Mouse (Mus musculus) embryonic fibroblast, embryonic 13.5 days (primary cell): ENCODE results near the gene Ccdc183. TPM values are rescaled to one million over a fixed set of nuclear protein-coding genes. Genes with fewer than 3 reads are reported as not detected.

Experiments
- H3K27ac ChIP-seq: 2 replicates; pipeline ENCODE4 v1.5.1; 2012; ENCODE audit warnings: low read length, control low read depth, inconsistent platforms; ENCODE audit not compliant: insufficient read depth
- H3K4me1 ChIP-seq: 2 replicates; pipeline ENCODE4 v1.6.1; 2011; ENCODE audit warnings: low read length; ENCODE audit not compliant: control insufficient read depth, insufficient read depth
- H3K4me3 ChIP-seq: 2 replicates; pipeline ENCODE4 v1.5.1; 2011; ENCODE audit warnings: mild to moderate bottlenecking, control low read depth, low read length; ENCODE audit not compliant: insufficient read depth
- CTCF ChIP-seq: IDR thresholded peaks from 2 replicates; pipeline ENCODE4 v1.5.1; 2011; ENCODE audit warnings: mild to moderate bottlenecking, control low read depth, low read length, moderate library complexity, borderline replicate concordance; ENCODE audit not compliant: insufficient read depth
- POLR2A ChIP-seq: IDR thresholded peaks from 2 replicates; pipeline ENCODE4 v1.6.1; 2011; ENCODE audit warnings: low read depth, mild to moderate bottlenecking, control low read depth, low read length, moderate library complexity
- polyA plus RNA-seq: library from polyadenylated mRNA; stranded (reverse); fragments of >200 nt; gene quantifications from 2 replicates; pipeline ENCODE4 v1.2.4, GENCODE M21; 2011; ENCODE audit warnings: low read depth; ENCODE audit not compliant: missing spikeins, insufficient read length

Ccdc183 gene
- polyA plus RNA-seq, 1 experiment: not detected

GRCm38 (mm10) chr2:25652902-25653301 lies 35.4 kb upstream of the Ccdc183 start, which contains the start of gene Lcn8:
TSS of gene Lcn8 (plus strand) at chr2:25653120.
- Histone ChIP-seq H3K27ac (no peak within 1 kb of the TSS), H3K4me1 (peaks cover 2% of the 10 kb centered on the region; the same call in 1 of the 2 replicates)
- TF ChIP-seq POLR2A (no peak), CTCF (no peak)

GRCm38 (mm10) chr2:25639890-25640289 lies 22.4 kb upstream of the Ccdc183 start:
- no peaks in the 10 kb centered on the region for H3K4me1 ChIP-seq
- no peak for TF ChIP-seq CTCF
- TF ChIP-seq POLR2A: no peak
- H3K27ac ChIP-seq: no peak overlapping the region
- no peak overlapping the region for H3K4me3 ChIP-seq

More at GRCm38 (mm10) chr2:25652902-25653301, 35.4 kb upstream of the Ccdc183 start, which contains the start of gene Lcn8:
- no peak within 1 kb of the TSS for H3K4me3 ChIP-seq

GRCm38 (mm10) chr2:25634046-25634445 lies 16.6 kb upstream of the Ccdc183 start:
- H3K27ac ChIP-seq: no peak overlapping the region
- H3K4me3 ChIP-seq: no peak overlapping the region
- no peak for TF ChIP-seq POLR2A
- no peak for TF ChIP-seq CTCF
- H3K4me1 ChIP-seq: no peaks in the 10 kb centered on the region

GRCm38 (mm10) chr2:25633616-25634015 lies 16.1 kb upstream of the Ccdc183 start:
- Histone ChIP-seq H3K4me1 (no peaks in the 10 kb centered on the region), H3K27ac (no peak overlapping the region), H3K4me3 (no peak overlapping the region)
- TF ChIP-seq POLR2A (no peak), CTCF (no peak)

GRCm38 (mm10) chr2:25628738-25629137 lies 11.3 kb upstream of the Ccdc183 start:
- Histone ChIP-seq H3K27ac (no peak overlapping the region), H3K4me1 (0 out of 2 replicates have a peak, but pooled peaks cover 3% of the 10 kb centered on the region), H3K4me3 (no peak overlapping the region)
- TF ChIP-seq CTCF (no peak), POLR2A (no peak)

- no peak within 1 kb of the TSS for H3K27ac ChIP-seq
- no peak within 1 kb of the TSS for H3K4me3 ChIP-seq
- 0 out of 2 replicates have a peak, but pooled peaks cover 3% of the 10 kb centered on the region for H3K4me1 ChIP-seq
- no peak for TF ChIP-seq POLR2A
- no peak for TF ChIP-seq CTCF
These were observed 10.3 kb upstream of the Ccdc183 start, which contains the start of gene Fcna for GRCm38 (mm10) chr2:25627811-25628210. TSS of gene Fcna (minus strand) at chr2:25628030.

- Histone ChIP-seq H3K4me3 (no peak overlapping the region), H3K27ac (no peak overlapping the region), H3K4me1 (0 out of 2 replicates have a peak, but pooled peaks cover 3% of the 10 kb centered on the region)
- TF ChIP-seq CTCF (no peak), POLR2A (no peak)
These were observed 8.5 kb upstream of the Ccdc183 start for GRCm38 (mm10) chr2:25625986-25626385.

GRCm38 (mm10) chr2:25621229-25622200 lies 4.0 kb upstream of the Ccdc183 start, which contains the start of gene Tmem141:
TSS of gene Tmem141 (minus strand) at chr2:25622005.
- no peak within 1 kb of the TSS for H3K27ac ChIP-seq
- TF ChIP-seq POLR2A (peak; percentile 86), CTCF (peak; percentile 73)
- peak within 1 kb of the TSS; percentile 40 for H3K4me3 ChIP-seq
- no peaks in the 10 kb centered on the region for H3K4me1 ChIP-seq

- Histone ChIP-seq H3K27ac (no peak overlapping the region), H3K4me3 (no peak overlapping the region), H3K4me1 (no peaks in the 10 kb centered on the region)
These were observed 3.4 kb upstream of the Ccdc183 start for GRCm38 (mm10) chr2:25620852-25621228.

GRCm38 (mm10) chr2:25620386-25620785 lies 2.9 kb upstream of the Ccdc183 start:
- TF ChIP-seq CTCF (no peak), POLR2A (no peak)
- no peak overlapping the region for H3K27ac ChIP-seq
- H3K4me3 ChIP-seq: no peak overlapping the region

More at GRCm38 (mm10) chr2:25620852-25621228, 3.4 kb upstream of the Ccdc183 start:
- TF ChIP-seq CTCF (no peak), POLR2A (no peak)

More at GRCm38 (mm10) chr2:25620386-25620785, 2.9 kb upstream of the Ccdc183 start:
- no peaks in the 10 kb centered on the region for H3K4me1 ChIP-seq
